Mouse (Mus musculus) embryonic fibroblast, embryonic 13.5 days (primary cell): ENCODE measurements around the gene Camk2d.

Experiments
- CTCF ChIP-seq: IDR thresholded peaks from 2 replicates; pipeline ENCODE4 v1.5.1; 2011; ENCODE audit warnings: mild to moderate bottlenecking, control low read depth, low read length, moderate library complexity, borderline replicate concordance; ENCODE audit not compliant: insufficient read depth
- POLR2A ChIP-seq: IDR thresholded peaks from 2 replicates; pipeline ENCODE4 v1.6.1; 2011; ENCODE audit warnings: low read depth, mild to moderate bottlenecking, control low read depth, low read length, moderate library complexity

DNA sequence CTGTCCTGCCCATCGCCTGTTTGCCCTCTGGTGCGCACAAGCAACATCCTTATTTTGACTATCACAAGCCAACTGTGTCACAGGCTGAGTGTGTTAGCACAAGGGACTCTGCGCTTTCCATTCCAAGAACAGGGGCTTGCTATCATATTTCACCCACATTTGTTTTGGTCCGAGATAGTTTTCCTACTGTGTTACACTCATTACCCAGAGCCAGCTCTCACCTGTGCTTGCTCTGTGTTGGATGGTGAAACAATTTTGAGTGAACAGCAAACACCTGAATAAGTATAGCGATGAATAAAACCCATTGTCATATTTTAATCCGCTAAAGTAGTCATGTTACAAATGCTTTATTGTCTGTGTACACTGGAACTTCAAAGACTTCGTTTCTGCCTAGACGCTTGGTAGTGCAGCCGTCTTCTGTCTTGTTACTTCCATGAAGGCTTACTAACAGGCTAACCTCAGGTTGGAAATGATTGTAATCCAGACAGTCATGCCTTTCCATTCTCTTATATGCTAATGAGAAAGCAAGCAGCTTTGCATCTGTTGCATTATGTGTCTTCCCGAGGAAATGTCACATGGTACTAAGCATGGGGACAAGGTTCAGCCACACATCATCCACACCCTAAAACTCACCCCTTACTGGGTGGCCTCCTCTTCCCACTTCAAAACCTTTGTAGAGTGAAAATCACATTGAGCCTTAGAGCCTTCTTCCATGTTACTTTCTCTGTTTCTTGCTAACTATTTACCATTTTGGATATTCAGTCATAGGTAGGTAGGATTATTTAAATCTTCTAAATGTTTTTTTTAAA is 44.5 kb downstream of the Camk2d start:
- TF ChIP-seq POLR2A (no peak), CTCF (no peak)
